Mouse (Mus musculus): ENCODE data around the gene Vmn1r208.
"Not testable (repeated sequence)": the region's sequence is repeated elsewhere in the genome, so short reads cannot be mapped to it uniquely, and the experiment has no call there.

Gene Vmn1r208

GRCm38 (mm10) chr13:22777300-22777699 lies at the start of gene Vmn1r208:
Gene Vmn1r208, minus strand, starts transcription at chr13:22777400.
- DNase-seq: not testable (repeated sequence)

DNA sequence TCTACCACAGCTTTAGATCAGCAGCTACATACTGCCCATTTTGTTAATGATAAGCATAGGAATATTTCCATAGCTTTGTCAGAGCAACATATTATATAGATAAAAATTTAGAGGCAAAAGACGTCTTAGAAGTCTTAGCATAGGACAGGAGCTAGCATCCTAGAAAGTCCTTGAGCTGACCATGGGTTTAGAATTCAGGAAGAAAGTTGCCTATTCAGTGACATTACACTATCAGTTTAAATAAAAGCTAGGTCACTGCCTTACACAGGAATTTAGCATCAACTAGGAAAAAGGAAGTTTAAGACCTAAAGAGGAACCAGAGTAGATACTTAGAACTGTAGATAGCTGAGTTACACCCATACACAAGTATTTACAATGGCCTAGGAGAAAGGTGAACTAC lies 44.4 kb upstream of the Vmn1r208 start:
- DNase-seq: not testable (repeated sequence)

DNA sequence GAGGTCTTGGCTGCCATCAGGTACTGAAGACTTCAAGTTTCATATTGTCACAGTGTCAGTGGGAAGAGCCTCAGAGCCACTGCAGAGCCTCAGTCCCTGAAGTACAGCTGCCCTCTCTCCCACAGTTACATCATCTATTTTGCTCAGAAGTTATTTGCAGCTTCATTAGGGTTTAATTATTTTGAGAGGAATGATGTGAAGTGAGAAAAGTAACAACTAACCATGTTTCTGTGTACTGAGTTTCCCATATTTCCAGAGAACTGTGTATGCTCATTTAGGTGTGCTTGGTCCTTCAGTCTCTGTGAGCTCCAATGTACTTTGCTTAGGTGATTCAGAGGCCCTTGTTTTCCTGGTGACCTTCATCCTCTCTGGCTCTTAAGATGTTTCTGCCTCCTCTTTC lies 32.4 kb upstream of the Vmn1r208 start, which contains the start of gene Vmn1r209:
Gene Vmn1r209, minus strand, starts transcription at position 101 of the 400 bp plus-strand sequence.
- DNase-seq: not testable (repeated sequence)

GRCm38 (mm10) chr13:22788096-22788495 lies 10.9 kb upstream of the Vmn1r208 start:
- not testable (repeated sequence) for DNase-seq

GRCm38 (mm10) chr13:22784159-22784558 lies 7.0 kb upstream of the Vmn1r208 start:
- DNase-seq: not testable (repeated sequence)

GRCm38 (mm10) chr13:22771592-22771991 lies 5.6 kb downstream of the Vmn1r208 start:
- not testable (repeated sequence) for DNase-seq

DNA sequence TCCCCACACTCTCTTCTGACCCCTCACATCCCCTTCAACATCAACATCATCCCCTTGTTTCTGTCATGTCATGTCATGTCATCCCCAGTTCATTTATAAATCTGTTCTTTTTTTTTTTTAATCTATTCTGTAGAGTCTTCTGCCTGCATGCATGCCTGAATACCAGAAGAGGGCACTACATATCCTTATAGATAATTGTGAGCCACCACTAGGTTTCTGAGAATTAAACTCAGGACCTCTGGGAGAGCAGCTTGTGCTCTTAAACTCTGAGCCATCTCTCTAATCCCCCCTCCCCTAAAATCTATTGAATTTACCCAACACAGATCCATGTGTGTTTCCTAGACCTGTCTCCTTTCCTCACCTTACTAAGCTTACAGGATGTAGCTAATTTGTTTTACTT lies 29.7 kb downstream of the Vmn1r208 start:
- DNase-seq: no peak

GRCm38 (mm10) chr13:22729529-22729928 lies 47.7 kb downstream of the Vmn1r208 start, which contains the start of gene Vmn1r207-ps:
Gene Vmn1r207-ps, minus strand, starts transcription at chr13:22729629.
- not testable (repeated sequence) for DNase-seq
